ENCODE assay signal across 12 mouse cellular contexts in genomic region chr5:16181041-16181440, GRCm38 (mm10).
"Had no signal": no experiment of that assay in that cellular context is flagged by ENCODE, and none has a peak within 500 bp of the region (broad histone marks: within the 10 kb centered on the region; RNA-seq: fewer than 3 reads in every experiment).

No protein-coding gene starts in this region.

- H3K4me3 ChIP-seq: limb, embryonic 10.5 days; liver, embryonic 15.5 days; myocyte; neural tube, embryonic 15.5 days had no signal

- H3K27ac ChIP-seq: limb, embryonic 10.5 days; liver, embryonic 15.5 days; neural tube, embryonic 15.5 days; stomach, postnatal 0 days had no signal

- H3K9ac ChIP-seq: liver, embryonic 15.5 days; neural tube, embryonic 15.5 days had no signal

- H3K4me1 ChIP-seq: limb, embryonic 10.5 days; liver, embryonic 15.5 days; neural tube, embryonic 15.5 days had no signal

- H3K27me3 ChIP-seq: liver, embryonic 15.5 days; neural tube, embryonic 15.5 days had no signal

- H3K36me3 ChIP-seq: limb, embryonic 10.5 days; liver, embryonic 15.5 days; neural tube, embryonic 15.5 days had no signal

- H3K9me3 ChIP-seq: limb, embryonic 10.5 days; liver, embryonic 15.5 days; neural tube, embryonic 15.5 days had no signal

- DNase-seq: kidney, postnatal 25 days; lung, adult 2 months; lung, postnatal 36 days; midbrain, embryonic 14.5 days; right cerebral cortex, adult 18-20 months; right cerebral cortex, postnatal 25 days; thymus, postnatal 4 days had no signal
